Mouse (Mus musculus) neural tube, embryonic 14.5 days (tissue): ENCODE measurements around the gene A630001G21Rik. TPM values are rescaled to one million over a fixed set of nuclear protein-coding genes. Genes with fewer than 3 reads are reported as not detected.

ENCODE experiments used
- ATAC-seq: fragments of 200-750 bp; cut with Nextera tagmentation; 2 replicates; pipeline ENCODE4 v1.8.0; 2017; ENCODE audit warnings: low read depth, mild to moderate bottlenecking, moderate TSS enrichment, moderate library complexity
- H3K27ac ChIP-seq: fragments of 300-500 bp; sonication (generic); 2 replicates; pipeline ENCODE4 v1.5.1; 2014; ENCODE audit warnings: low read depth, mild to moderate bottlenecking, control low read depth, low read length, moderate library complexity, mixed read lengths
- H3K27me3 ChIP-seq: fragments of 300-500 bp; sonication (generic); 2 replicates; pipeline ENCODE4 v1.6.1; 2014; ENCODE audit warnings: low read length; ENCODE audit not compliant: control insufficient read depth, insufficient read depth
- H3K36me3 ChIP-seq: fragments of 300-500 bp; sonication (generic); 2 replicates; pipeline ENCODE4 v1.6.1; 2014; ENCODE audit warnings: low read length, mixed read lengths; ENCODE audit not compliant: control insufficient read depth, insufficient read depth
- H3K4me1 ChIP-seq: fragments of 300-500 bp; sonication (generic); 2 replicates; pipeline ENCODE4 v1.6.1; 2014; ENCODE audit warnings: low read length; ENCODE audit not compliant: control insufficient read depth, insufficient read depth
- H3K4me2 ChIP-seq: fragments of 300-500 bp; sonication (generic); 2 replicates; pipeline ENCODE4 v1.6.1; 2014; ENCODE audit warnings: mild to moderate bottlenecking, low read depth, low read length, control low read depth
- H3K4me3 ChIP-seq: fragments of 300-500 bp; sonication (generic); 2 replicates; pipeline ENCODE4 v1.5.1; 2014; ENCODE audit warnings: low read depth, low read length, control low read depth, mixed read lengths
- H3K9ac ChIP-seq: fragments of 300-500 bp; sonication (generic); replicated peaks from 2 replicates; pipeline ENCODE4 v1.6.1; 2014; ENCODE audit warnings: low read depth, mild to moderate bottlenecking, control low read depth, low read length, mixed read lengths
- H3K9me3 ChIP-seq: fragments of 300-500 bp; sonication (generic); 2 replicates; pipeline ENCODE4 v1.6.1; 2016; ENCODE audit warnings: low read length; ENCODE audit not compliant: control insufficient read depth
- WGBS: fragments of 180-500 bp; shearing (Covaris S2); extraction: QIAGEN DNeasy Blood & Tissue Kit; methylation state at CpG from one replicate; pipeline ENCODE4 v1.1.7; 2014; 5-methylcytosine and 5-hydroxymethylcytosine counted together
- polyA plus RNA-seq: library from polyadenylated mRNA; unstranded; fragments of >200 nt; fragmentation: Nextera tagmentation; extraction: Ambion mirVana; gene quantifications from 2 replicates; pipeline ENCODE4 v1.2.1, GENCODE M21; 2014

Gene A630001G21Rik
- polyA plus RNA-seq, 1 experiment from 2014 or later = 0.20 TPM

- no peak overlapping the region for H3K4me2 ChIP-seq
- H3K4me3 ChIP-seq = no peak overlapping the region
- 84% methylated on average over 4 of the region's 4 CpGs for WGBS
- H3K9me3 ChIP-seq = no peaks in the 10 kb centered on the region
- no peaks in the 10 kb centered on the region for H3K36me3 ChIP-seq
- H3K27ac ChIP-seq = no peak overlapping the region
- ATAC-seq = no peak
- no peaks in the 10 kb centered on the region; the same call in 1 of the 2 replicates for H3K4me1 ChIP-seq
- no peaks in the 10 kb centered on the region for H3K27me3 ChIP-seq
- no peak overlapping the region for H3K9ac ChIP-seq
These were observed 30.8 kb upstream of the A630001G21Rik start for GRCm38 (mm10) chr1:85809256-85809655.

GRCm38 (mm10) chr1:85804551-85804950, 26.1 kb upstream of the A630001G21Rik start:
- no peak overlapping the region for H3K27ac ChIP-seq

GRCm38 (mm10) chr1:85802517-85802916, 24.1 kb upstream of the A630001G21Rik start:
- 84% methylated on average over 1 of the region's 1 CpGs for WGBS
- Histone ChIP-seq H3K9me3 (no peaks in the 10 kb centered on the region), H3K27me3 (no peaks in the 10 kb centered on the region), H3K4me3 (no peak overlapping the region), H3K27ac (no peak overlapping the region), H3K36me3 (no peaks in the 10 kb centered on the region), H3K4me2 (no peak overlapping the region), H3K9ac (no peak overlapping the region), H3K4me1 (no peaks in the 10 kb centered on the region)
- ATAC-seq = no peak

More at GRCm38 (mm10) chr1:85804551-85804950, 26.1 kb upstream of the A630001G21Rik start:
- Histone ChIP-seq H3K4me2 (no peak overlapping the region), H3K27me3 (no peaks in the 10 kb centered on the region), H3K4me3 (no peak overlapping the region), H3K9me3 (no peaks in the 10 kb centered on the region), H3K4me1 (no peaks in the 10 kb centered on the region), H3K36me3 (no peaks in the 10 kb centered on the region), H3K9ac (no peak overlapping the region)
- 94% methylated on average over 8 of the region's 8 CpGs for WGBS
- no peak for ATAC-seq

- ATAC-seq = no peak
- 78% methylated on average over 1 of the region's 1 CpGs for WGBS
These were observed 21.3 kb upstream of the A630001G21Rik start for GRCm38 (mm10) chr1:85799776-85800175.

GRCm38 (mm10) chr1:85795196-85795595, 16.8 kb upstream of the A630001G21Rik start:
- 69% methylated on average over 3 of the region's 3 CpGs for WGBS
- H3K9ac ChIP-seq = no peak overlapping the region
- no peaks in the 10 kb centered on the region for H3K9me3 ChIP-seq
- no peaks in the 10 kb centered on the region for H3K27me3 ChIP-seq
- H3K4me1 ChIP-seq = peaks cover 8% of the 10 kb centered on the region; the same call in 1 of the 2 replicates
- H3K4me3 ChIP-seq = no peak overlapping the region
- no peak overlapping the region for H3K4me2 ChIP-seq
- H3K36me3 ChIP-seq = no peaks in the 10 kb centered on the region
- no peak for ATAC-seq
- no peak overlapping the region for H3K27ac ChIP-seq

More at GRCm38 (mm10) chr1:85799776-85800175, 21.3 kb upstream of the A630001G21Rik start:
- Histone ChIP-seq H3K27ac (no peak overlapping the region), H3K9ac (no peak overlapping the region), H3K27me3 (no peaks in the 10 kb centered on the region), H3K4me3 (no peak overlapping the region), H3K36me3 (no peaks in the 10 kb centered on the region), H3K9me3 (no peaks in the 10 kb centered on the region), H3K4me1 (peaks cover 4% of the 10 kb centered on the region; the same call in 1 of the 2 replicates), H3K4me2 (no peak overlapping the region)

GRCm38 (mm10) chr1:85794106-85794771, 15.8 kb upstream of the A630001G21Rik start:
- ATAC-seq = peak; percentile 12

GRCm38 (mm10) chr1:85793208-85794105, 15.0 kb upstream of the A630001G21Rik start, which contains the start of gene Cab39:
Gene Cab39, plus strand, starts transcription at chr1:85793441.
- peaks cover 8% of the 10 kb centered on the region; the same call in 1 of the 2 replicates for H3K4me1 ChIP-seq
- H3K36me3 ChIP-seq = no peaks in the 10 kb centered on the region
- peak within 1 kb of the TSS; percentile 96 for H3K9ac ChIP-seq
- peak; percentile 97 for ATAC-seq
- H3K4me3 ChIP-seq = peak within 1 kb of the TSS; percentile 71
- peak within 1 kb of the TSS; percentile 97 for H3K27ac ChIP-seq
- H3K4me2 ChIP-seq = peak within 1 kb of the TSS; percentile 52
- under 1% methylated on average over 76 of the region's 118 CpGs for whole genome bisulfite sequencing
- no peaks in the 10 kb centered on the region for H3K27me3 ChIP-seq
- H3K9me3 ChIP-seq = no peaks in the 10 kb centered on the region

More at GRCm38 (mm10) chr1:85794106-85794771, 15.8 kb upstream of the A630001G21Rik start:
- Histone ChIP-seq H3K27me3 (no peaks in the 10 kb centered on the region), H3K27ac (peak overlapping the region; percentile 97), H3K4me1 (peaks cover 8% of the 10 kb centered on the region; the same call in 1 of the 2 replicates), H3K4me3 (peak overlapping the region; percentile 71), H3K9me3 (no peaks in the 10 kb centered on the region), H3K36me3 (no peaks in the 10 kb centered on the region), H3K9ac (peak overlapping the region; percentile 96), H3K4me2 (peak overlapping the region; percentile 52)
- under 1% methylated on average over 38 of the region's 38 CpGs for WGBS

- no peaks in the 10 kb centered on the region for H3K9me3 ChIP-seq
- H3K27me3 ChIP-seq = no peaks in the 10 kb centered on the region
- H3K27ac ChIP-seq = no peak overlapping the region
- no peaks in the 10 kb centered on the region for H3K36me3 ChIP-seq
- H3K4me2 ChIP-seq = no peak overlapping the region
- no peak overlapping the region for H3K9ac ChIP-seq
- 87% methylated on average over 3 of the region's 3 CpGs for WGBS
- no peak overlapping the region for H3K4me3 ChIP-seq
- ATAC-seq = no peak
- H3K4me1 ChIP-seq = peaks cover 8% of the 10 kb centered on the region; the same call in 1 of the 2 replicates
These were observed 13.0 kb upstream of the A630001G21Rik start for GRCm38 (mm10) chr1:85791476-85791875.
